Mouse (Mus musculus): Measurements from ENCODE around the gene Cops9. TPM values are rescaled to one million over a fixed set of nuclear protein-coding genes. Genes with fewer than 3 reads are reported as not detected.

Gene Cops9
- 221 and 248 TPM in 2 replicates for polyA plus RNA-seq (2012; ENCODE audit: insufficient read depth, insufficient read length, missing spikeins)

- TF ChIP-seq POLR2A (IDR thresholded peaks at IDR 0.05; ENCODE audit: borderline replicate concordance, low read depth, low read length) (no peak), CTCF (IDR thresholded peaks at IDR 0.05; ENCODE audit: low read depth, low read length) (no peak)
- Histone ChIP-seq H3K4me1 (ENCODE audit: control insufficient read depth, insufficient read depth, low read length) (peaks cover 16% of the 10 kb centered on the region), H3K4me3 (ENCODE audit: insufficient read depth, low read length) (peak within 1 kb of the TSS; percentile 75), H3K27ac (ENCODE audit: insufficient read depth, low read depth, low read length) (peak within 1 kb of the TSS; percentile 40)
These were observed at the start of gene Cops9 for GRCm38 (mm10) chr1:92641514-92642272. Cops9 (minus strand) TSS chr1:92641985.

GRCm38 (mm10) chr1:92691166-92691844, 49.5 kb upstream of the Cops9 start:
- no peak overlapping the region for H3K4me3 ChIP-seq (ENCODE audit: insufficient read depth, low read length)
- TF ChIP-seq POLR2A (IDR thresholded peaks at IDR 0.05; ENCODE audit: borderline replicate concordance, low read depth, low read length), result no peak
- no peak for TF ChIP-seq CTCF (IDR thresholded peaks at IDR 0.05; ENCODE audit: low read depth, low read length)
- no peaks in the 10 kb centered on the region for H3K4me1 ChIP-seq (ENCODE audit: control insufficient read depth, insufficient read depth, low read length)
- no peak overlapping the region for H3K27ac ChIP-seq (ENCODE audit: insufficient read depth, low read depth, low read length)

- no peaks in the 10 kb centered on the region for H3K4me1 ChIP-seq (ENCODE audit: control insufficient read depth, insufficient read depth, low read length)
- no peak overlapping the region for H3K27ac ChIP-seq (ENCODE audit: insufficient read depth, low read depth, low read length)
- H3K4me3 ChIP-seq (ENCODE audit: insufficient read depth, low read length), result no peak overlapping the region
- TF ChIP-seq CTCF (IDR thresholded peaks at IDR 0.05; ENCODE audit: low read depth, low read length) (no peak), POLR2A (IDR thresholded peaks at IDR 0.05; ENCODE audit: borderline replicate concordance, low read depth, low read length) (no peak)
These were observed 45.2 kb upstream of the Cops9 start for GRCm38 (mm10) chr1:92686994-92687393.

GRCm38 (mm10) chr1:92683151-92683550, 41.4 kb upstream of the Cops9 start:
- TF ChIP-seq CTCF (IDR thresholded peaks at IDR 0.05; ENCODE audit: low read depth, low read length), result no peak
- no peak for TF ChIP-seq POLR2A (IDR thresholded peaks at IDR 0.05; ENCODE audit: borderline replicate concordance, low read depth, low read length)
- no peak overlapping the region for H3K4me3 ChIP-seq (ENCODE audit: insufficient read depth, low read length)
- no peaks in the 10 kb centered on the region for H3K4me1 ChIP-seq (ENCODE audit: control insufficient read depth, insufficient read depth, low read length)
- H3K27ac ChIP-seq (ENCODE audit: insufficient read depth, low read depth, low read length), result no peak overlapping the region

DNA sequence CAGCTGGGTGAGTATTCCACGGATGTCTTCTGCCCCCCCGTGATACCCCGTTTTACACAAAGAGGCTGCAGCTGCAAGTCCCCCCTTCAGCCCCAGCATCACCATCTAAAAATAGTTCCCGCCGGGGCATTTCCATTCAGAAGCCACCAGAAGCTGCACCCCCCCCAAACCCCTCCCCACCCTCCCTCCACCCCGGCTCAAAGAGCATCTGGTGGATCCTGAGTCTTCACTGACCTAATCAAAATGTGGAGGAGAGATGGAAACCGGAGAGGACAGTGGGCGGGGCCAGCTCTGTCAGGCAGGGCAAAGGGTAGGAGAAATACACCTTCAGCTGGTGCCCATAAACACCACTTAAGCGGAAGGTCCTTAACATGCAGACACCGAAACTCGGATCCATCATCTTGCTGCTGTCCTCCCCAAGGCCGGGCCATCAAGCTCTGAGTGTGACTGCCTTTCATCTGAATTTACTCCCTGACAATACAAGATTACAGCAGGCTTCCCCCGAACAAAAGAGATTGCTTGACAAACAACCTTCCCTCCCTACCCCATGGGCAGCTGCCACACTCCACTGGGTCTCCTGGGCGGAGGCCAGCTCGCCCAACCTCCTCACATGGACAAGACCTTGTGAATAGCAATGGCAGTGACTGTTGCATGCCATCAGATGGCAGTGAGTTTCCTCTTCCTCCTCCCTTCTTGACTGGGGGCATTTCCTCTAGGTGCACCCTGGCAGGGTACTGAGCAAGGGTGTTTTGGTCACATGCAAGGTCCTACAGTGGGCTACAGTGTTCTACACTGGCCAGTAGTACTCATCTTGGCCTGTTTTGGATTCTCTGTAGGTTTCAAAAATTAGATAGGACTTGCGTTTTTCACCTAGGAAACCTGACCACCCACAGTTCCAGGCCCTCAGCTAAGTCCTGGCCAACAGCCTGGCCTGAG, 39.2 kb upstream of the Cops9 start:
- TF ChIP-seq CTCF (IDR thresholded peaks at IDR 0.05; ENCODE audit: low read depth, low read length), result no peak
- no peak for TF ChIP-seq POLR2A (IDR thresholded peaks at IDR 0.05; ENCODE audit: borderline replicate concordance, low read depth, low read length)
- Histone ChIP-seq H3K4me3 (ENCODE audit: insufficient read depth, low read length) (no peak overlapping the region), H3K27ac (ENCODE audit: insufficient read depth, low read depth, low read length) (no peak overlapping the region), H3K4me1 (ENCODE audit: control insufficient read depth, insufficient read depth, low read length) (peaks cover 8% of the 10 kb centered on the region)

GRCm38 (mm10) chr1:92678757-92679156, 37.0 kb upstream of the Cops9 start:
- peaks cover 11% of the 10 kb centered on the region for H3K4me1 ChIP-seq (ENCODE audit: control insufficient read depth, insufficient read depth, low read length)
- TF ChIP-seq CTCF (IDR thresholded peaks at IDR 0.05; ENCODE audit: low read depth, low read length) (no peak), POLR2A (IDR thresholded peaks at IDR 0.05; ENCODE audit: borderline replicate concordance, low read depth, low read length) (no peak)
- H3K27ac ChIP-seq (ENCODE audit: insufficient read depth, low read depth, low read length), result no peak overlapping the region
- no peak overlapping the region for H3K4me3 ChIP-seq (ENCODE audit: insufficient read depth, low read length)

GRCm38 (mm10) chr1:92676676-92676975, 34.8 kb upstream of the Cops9 start:
- Histone ChIP-seq H3K27ac (ENCODE audit: insufficient read depth, low read depth, low read length) (no peak overlapping the region), H3K4me3 (ENCODE audit: insufficient read depth, low read length) (no peak overlapping the region), H3K4me1 (ENCODE audit: control insufficient read depth, insufficient read depth, low read length) (peaks cover 11% of the 10 kb centered on the region)
- TF ChIP-seq CTCF (IDR thresholded peaks at IDR 0.05; ENCODE audit: low read depth, low read length) (no peak), POLR2A (IDR thresholded peaks at IDR 0.05; ENCODE audit: borderline replicate concordance, low read depth, low read length) (no peak)

DNA sequence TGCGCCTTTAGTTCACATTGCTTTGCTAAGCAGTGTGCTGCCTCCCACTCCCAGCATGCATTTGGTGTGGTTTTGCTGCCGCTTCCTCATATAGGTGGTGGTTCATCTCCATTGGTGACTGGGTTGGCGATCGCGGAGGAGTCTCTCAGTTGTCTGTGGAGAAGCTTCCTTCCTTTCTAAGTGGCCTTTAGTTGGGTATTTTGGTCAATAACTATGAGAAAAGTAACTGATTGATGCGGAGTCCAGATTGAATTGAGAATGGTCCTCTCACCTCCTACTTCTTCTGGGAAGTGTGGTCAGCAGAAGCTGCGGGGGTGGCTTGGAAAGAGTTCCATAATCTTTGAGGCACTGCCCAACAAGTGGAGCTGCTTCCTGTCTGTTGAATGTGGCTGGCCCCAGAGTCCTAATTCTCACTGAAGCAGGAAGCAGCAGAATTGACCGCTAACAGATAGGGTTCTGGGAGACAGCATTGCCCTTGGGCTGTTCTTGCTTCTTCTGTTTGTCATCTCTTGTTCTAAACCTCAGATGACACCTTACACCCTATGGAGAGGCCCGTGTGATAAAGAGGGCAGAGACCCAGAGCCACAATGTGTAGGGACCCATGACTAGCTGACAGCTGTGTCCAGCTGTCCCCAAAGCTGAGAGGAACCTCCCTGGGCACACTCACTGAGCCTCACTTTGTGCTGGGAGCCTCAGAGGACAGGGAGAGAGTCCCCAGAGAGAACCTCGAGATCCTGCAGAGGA, 34.3 kb upstream of the Cops9 start:
- TF ChIP-seq POLR2A (IDR thresholded peaks at IDR 0.05; ENCODE audit: borderline replicate concordance, low read depth, low read length) (no peak), CTCF (IDR thresholded peaks at IDR 0.05; ENCODE audit: low read depth, low read length) (no peak)
- no peak overlapping the region for H3K4me3 ChIP-seq (ENCODE audit: insufficient read depth, low read length)
- peaks cover 11% of the 10 kb centered on the region for H3K4me1 ChIP-seq (ENCODE audit: control insufficient read depth, insufficient read depth, low read length)
- H3K27ac ChIP-seq (ENCODE audit: insufficient read depth, low read depth, low read length), result no peak overlapping the region

DNA sequence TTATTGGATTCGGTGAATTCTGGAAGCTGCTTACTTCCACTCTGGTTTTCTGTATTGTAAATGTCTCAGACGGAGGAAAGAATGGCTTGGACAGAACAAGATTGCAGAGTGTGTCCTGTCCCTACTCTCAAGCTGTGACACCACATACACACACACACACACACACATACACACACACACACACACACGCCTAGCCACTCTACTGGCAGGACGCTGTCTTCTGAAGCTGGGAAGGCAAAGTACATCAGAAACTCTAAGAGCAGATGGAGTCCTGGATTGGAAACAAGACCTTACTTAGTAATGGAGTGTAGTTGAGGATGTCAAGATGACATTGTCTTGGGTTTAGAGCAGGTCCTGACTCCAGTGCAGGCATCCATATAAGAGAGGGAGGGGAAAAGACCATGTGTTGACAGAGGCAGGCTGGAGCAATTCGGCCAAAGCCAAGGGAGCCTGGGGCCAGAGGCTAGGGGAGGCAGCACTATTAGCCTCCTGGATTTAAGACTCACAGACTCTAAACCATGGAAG, 31.5 kb upstream of the Cops9 start:
- TF ChIP-seq POLR2A (IDR thresholded peaks at IDR 0.05; ENCODE audit: borderline replicate concordance, low read depth, low read length) (no peak), CTCF (IDR thresholded peaks at IDR 0.05; ENCODE audit: low read depth, low read length) (no peak)
- no peak overlapping the region for H3K27ac ChIP-seq (ENCODE audit: insufficient read depth, low read depth, low read length)
- H3K4me3 ChIP-seq (ENCODE audit: insufficient read depth, low read length), result no peak overlapping the region
- H3K4me1 ChIP-seq (ENCODE audit: control insufficient read depth, insufficient read depth, low read length), result peaks cover 11% of the 10 kb centered on the region

Data from bone marrow macrophage, adult 2 months (primary cell).